Mouse (Mus musculus) cerebellum, adult 2 months (tissue): ENCODE measurements around the gene Mcpt8.

Experiments
- CTCF ChIP-seq: fragments of 200-500 bp; IDR thresholded peaks from 2 replicates; pipeline ENCODE4 v1.5.1; 2011; ENCODE audit warnings: low read depth, mild to moderate bottlenecking, control low read depth, low read length, moderate library complexity, borderline replicate concordance; ENCODE audit not compliant: insufficient read depth
- POLR2A ChIP-seq: fragments of 200-500 bp; IDR thresholded peaks from 2 replicates; pipeline ENCODE4 v1.6.1; 2011; ENCODE audit warnings: low read length, control low read depth, borderline replicate concordance; ENCODE audit not compliant: insufficient read depth

DNA sequence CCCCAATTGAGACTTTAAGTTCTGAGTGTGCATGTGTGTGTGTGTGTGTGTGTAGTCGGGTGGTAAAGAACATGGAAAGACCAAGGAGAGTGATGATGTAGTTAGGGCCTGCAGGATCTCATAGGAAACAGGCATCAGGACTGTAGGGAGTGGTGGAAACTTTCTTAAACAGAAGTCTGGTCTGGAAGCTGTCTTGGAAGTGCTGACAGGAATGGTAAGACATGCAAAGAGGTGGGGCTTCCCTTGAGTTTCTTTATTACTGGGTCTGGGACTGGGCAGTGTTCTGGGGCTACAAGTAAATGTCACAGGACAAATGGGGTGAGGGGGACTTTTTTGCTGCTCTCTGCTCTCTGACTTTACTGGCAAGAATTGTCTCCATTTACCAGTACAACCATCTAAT is 12.5 kb upstream of the Mcpt8 start:
- TF ChIP-seq CTCF (no peak), POLR2A (no peak)
